Mouse (Mus musculus) liver, embryonic 14.5 days (tissue): ENCODE measurements at regions not wholly inside any gene's neighbourhood (a gene's known extent, or its start where the extent isn't known, plus 50 kb on each side); places are given as distances from the start of the nearest gene placed in this dataset.

Experiments used
- ATAC-seq: fragments of 200-750 bp; cut with Nextera tagmentation; 2 replicates; pipeline ENCODE4 v1.8.0; 2017; ENCODE audit warnings: moderate number of reproducible peaks, mild to moderate bottlenecking, moderate library complexity; ENCODE audit not compliant: insufficient read depth
- DNase-seq, 3 experiments: peaks; one replicate each; pipeline ENCODE4 v3.0.0-alpha.2; 2012 to 2013; ENCODE audit warnings: low read depth in 3 of 3, low spot score in 3 of 3
- H3K27ac ChIP-seq: fragments of 300-500 bp; sonication (generic); 2 replicates; pipeline ENCODE4 v1.5.1; 2014; ENCODE audit warnings: moderate library complexity, mild to moderate bottlenecking, control low read depth, inconsistent platforms
- H3K27me3 ChIP-seq: fragments of 300-500 bp; sonication (generic); 2 replicates; pipeline ENCODE4 v1.6.1; 2014; ENCODE audit warnings: mild to moderate bottlenecking, low read length, moderate library complexity; ENCODE audit not compliant: control insufficient read depth, insufficient read depth
- H3K36me3 ChIP-seq: fragments of 300-500 bp; sonication (generic); replicated peaks from 2 replicates; pipeline ENCODE4 v1.6.1; 2014; ENCODE audit warnings: low read depth; ENCODE audit not compliant: control insufficient read depth, insufficient read depth
- H3K4me1 ChIP-seq, 2 experiments: fragments of 200-500 bp in 1 of 2; fragments of 300-500 bp in 1 of 2; sonication (generic) in 1 of 2; replicated peaks; 2 replicates each; pipeline ENCODE4 v1.6.1; 2012 to 2014; ENCODE audit warnings: antibody characterized with exemption in 1 of 2, inconsistent platforms in 1 of 2, low read length in 1 of 2; ENCODE audit not compliant: control insufficient read depth in 2 of 2, insufficient read depth in 2 of 2
- H3K4me2 ChIP-seq: fragments of 300-500 bp; sonication (generic); 2 replicates; pipeline ENCODE4 v1.6.1; 2014; ENCODE audit warnings: low read depth, mild to moderate bottlenecking, control low read depth, moderate library complexity
- H3K4me3 ChIP-seq, 2 experiments: fragments of 200-500 bp in 1 of 2; fragments of 300-500 bp in 1 of 2; sonication (generic) in 1 of 2; 2 replicates each; pipeline ENCODE4 v1.5.1; 2012 to 2014; ENCODE audit warnings: low read depth in 2 of 2, low read length in 2 of 2, mild to moderate bottlenecking in 2 of 2, control low read depth in 1 of 2, inconsistent platforms in 1 of 2, moderate library complexity in 1 of 2; ENCODE audit not compliant: insufficient read depth in 1 of 2
- H3K9ac ChIP-seq: fragments of 300-500 bp; sonication (generic); replicated peaks from 2 replicates; pipeline ENCODE4 v1.6.1; 2014; ENCODE audit warnings: mild to moderate bottlenecking, control low read depth, moderate library complexity
- H3K9me3 ChIP-seq: fragments of 300-500 bp; sonication (generic); 2 replicates; pipeline ENCODE4 v1.6.1; 2016; ENCODE audit warnings: low read length, mixed read lengths; ENCODE audit not compliant: control insufficient read depth
- CTCF ChIP-seq: IDR thresholded peaks from 2 replicates; pipeline ENCODE4 v1.5.1; 2016; ENCODE audit warnings: antibody characterized with exemption, low read depth, control low read depth
- EP300 ChIP-seq: IDR thresholded peaks from 2 replicates; pipeline ENCODE4 v1.6.1; 2016; ENCODE audit warnings: antibody characterized with exemption, low read depth
- WGBS: fragments of 180-500 bp; shearing (Covaris S2); extraction: QIAGEN DNeasy Blood & Tissue Kit; methylation state at CpG from one replicate; pipeline ENCODE4 v1.1.7; 2014; ENCODE audit not compliant: insufficient replicate concordance; 5-methylcytosine and 5-hydroxymethylcytosine counted together

- no peak overlapping the region for H3K27ac ChIP-seq
- TF ChIP-seq EP300: no peak
- no peak for TF ChIP-seq CTCF
- H3K9ac ChIP-seq: no peak overlapping the region
- ATAC-seq (no peak), DNase-seq (no peak)
- H3K4me2 ChIP-seq: no peak overlapping the region
- no peaks in the 10 kb centered on the region for H3K4me1 ChIP-seq
- H3K9me3 ChIP-seq: no peaks in the 10 kb centered on the region
- 64% methylated on average over 6 of the region's 6 CpGs for WGBS
- no peak overlapping the region for H3K4me3 ChIP-seq
- no peaks in the 10 kb centered on the region for H3K36me3 ChIP-seq
- H3K27me3 ChIP-seq: no peaks in the 10 kb centered on the region
These were observed 195.2 kb downstream of the Klf5 start for GRCm38 (mm10) chr14:99493659-99494058.

GRCm38 (mm10) chr14:99499502-99500266 lies 201.2 kb downstream of the Klf5 start:
- DNase-seq (no peak), ATAC-seq (no peak)
- no peak for TF ChIP-seq CTCF
- TF ChIP-seq EP300: no peak
- no peak overlapping the region for H3K9ac ChIP-seq
- no peaks in the 10 kb centered on the region for H3K27me3 ChIP-seq
- 67% methylated on average over 7 of the region's 7 CpGs for WGBS
- H3K4me1 ChIP-seq: no peaks in the 10 kb centered on the region
- H3K9me3 ChIP-seq: no peaks in the 10 kb centered on the region
- no peak overlapping the region for H3K4me3 ChIP-seq
- H3K27ac ChIP-seq: no peak overlapping the region
- no peaks in the 10 kb centered on the region for H3K36me3 ChIP-seq
- H3K4me2 ChIP-seq: no peak overlapping the region

GRCm38 (mm10) chr14:99504909-99505308 lies 206.4 kb downstream of the Klf5 start:
- TF ChIP-seq EP300 (no peak), CTCF (no peak)
- H3K9ac ChIP-seq: no peak overlapping the region
- 47% methylated on average over 4 of the region's 4 CpGs for WGBS
- no peak overlapping the region for H3K4me2 ChIP-seq
- no peaks in the 10 kb centered on the region for H3K4me1 ChIP-seq
- no peaks in the 10 kb centered on the region for H3K36me3 ChIP-seq
- DNase-seq: no peak
- no peaks in the 10 kb centered on the region for H3K9me3 ChIP-seq
- no peak overlapping the region for H3K27ac ChIP-seq
- H3K27me3 ChIP-seq: no peaks in the 10 kb centered on the region
- H3K4me3 ChIP-seq: no peak overlapping the region
- no peak for ATAC-seq

- Histone ChIP-seq H3K4me2 (no peak overlapping the region), H3K9me3 (no peaks in the 10 kb centered on the region), H3K36me3 (no peaks in the 10 kb centered on the region), H3K9ac (no peak overlapping the region), H3K27me3 (no peaks in the 10 kb centered on the region), H3K4me1 (no peaks in the 10 kb centered on the region), H3K27ac (no peak overlapping the region), H3K4me3 (no peak overlapping the region)
- DNase-seq (no peak), ATAC-seq (no peak)
- 37% methylated on average over 3 of the region's 3 CpGs for WGBS
- no peak for TF ChIP-seq EP300
- no peak for TF ChIP-seq CTCF
These were observed 211.4 kb downstream of the Klf5 start for GRCm38 (mm10) chr14:99509696-99510536.

- H3K4me3 ChIP-seq: no peak overlapping the region
- ATAC-seq (no peak), DNase-seq (no peak)
- no peak overlapping the region for H3K27ac ChIP-seq
- no peak overlapping the region for H3K9ac ChIP-seq
- H3K36me3 ChIP-seq: no peaks in the 10 kb centered on the region
- H3K27me3 ChIP-seq: no peaks in the 10 kb centered on the region
- no peak overlapping the region for H3K4me2 ChIP-seq
- 69% methylated on average over 1 of the region's 1 CpGs for WGBS
- no peaks in the 10 kb centered on the region for H3K9me3 ChIP-seq
- TF ChIP-seq CTCF (no peak), EP300 (no peak)
- no peaks in the 10 kb centered on the region for H3K4me1 ChIP-seq
These were observed 217.0 kb downstream of the Klf5 start for GRCm38 (mm10) chr14:99515474-99515873.
